Mouse (Mus musculus) bone marrow, adult 2 months (tissue): ENCODE data around the gene Plau.

Source experiments
- CTCF ChIP-seq: fragments of 200-500 bp; IDR thresholded peaks from 2 replicates; pipeline ENCODE4 v1.5.1; 2011; ENCODE audit warnings: low read length, control low read depth; ENCODE audit not compliant: control insufficient read depth, insufficient read depth
- POLR2A ChIP-seq: fragments of 200-500 bp; IDR thresholded peaks from 2 replicates; pipeline ENCODE4 v1.6.1; 2011; ENCODE audit warnings: low read depth, mild to moderate bottlenecking, control low read depth, low read length, borderline replicate concordance; ENCODE audit not compliant: control insufficient read depth

DNA sequence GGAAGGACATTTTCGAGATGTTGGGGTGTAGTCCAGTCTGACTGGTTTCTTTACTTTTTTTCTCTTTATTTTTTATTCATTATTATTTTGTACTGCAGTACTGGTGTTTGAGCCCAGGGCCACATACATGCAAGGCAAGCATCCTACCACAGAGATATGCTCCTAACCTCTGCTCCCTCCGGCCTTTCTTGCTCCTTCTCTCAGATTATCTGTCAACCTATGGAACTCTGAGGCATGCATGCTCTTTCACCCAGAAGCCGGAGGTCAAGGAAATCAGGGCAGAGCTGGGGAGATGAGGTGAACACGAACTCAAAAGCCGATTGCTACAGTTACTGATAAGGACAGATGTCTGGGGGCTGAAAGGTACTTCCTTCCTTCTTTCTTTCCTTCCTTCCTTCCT, 32.0 kb upstream of the Plau start:
- no peak for TF ChIP-seq CTCF
- no peak for TF ChIP-seq POLR2A
